Mouse (Mus musculus) urinary bladder, adult 2 months (tissue): ENCODE measurements around the gene Prh1. TPM values are rescaled to one million over a fixed set of nuclear protein-coding genes. Genes with fewer than 3 reads are reported as not detected.
"Not testable (repeated sequence)": the region's sequence is repeated elsewhere in the genome, so short reads cannot be mapped to it uniquely, and the experiment has no call there.

Experiments
- DNase-seq: peaks from one replicate; pipeline ENCODE4 v3.0.0; 2022; ENCODE audit warnings: low spot score
- polyA plus RNA-seq: library from polyadenylated mRNA; depleted of rRNA; stranded (reverse); fragments of >200 nt; gene quantifications from 2 replicates; pipeline ENCODE4 v1.2.3, GENCODE M21; 2012; rRNA removed

Gene Prh1
- not detected in 2 replicates for polyA plus RNA-seq

DNA sequence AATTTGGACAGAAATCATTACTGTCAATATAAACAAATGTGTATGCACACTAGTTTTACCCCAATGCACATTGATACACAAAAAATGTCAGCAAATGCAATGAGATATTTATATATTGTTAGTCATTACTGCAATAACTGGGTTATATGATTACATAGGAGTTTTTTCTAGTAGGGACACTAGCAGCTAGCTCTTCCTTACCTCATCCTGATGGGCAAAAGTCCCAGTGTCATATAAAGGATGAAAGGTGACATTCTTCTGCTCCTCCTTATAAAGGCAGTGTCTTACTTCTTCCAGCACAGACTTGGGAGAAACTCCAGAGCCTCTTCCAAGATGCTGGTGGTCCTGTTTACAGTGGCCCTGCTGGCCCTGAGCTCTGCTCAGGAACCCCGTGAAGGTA, at the start of gene Prh1:
TSS of gene Prh1 (plus strand) at position 301 of the 400 bp plus-strand sequence.
- not testable (repeated sequence) for DNase-seq

DNA sequence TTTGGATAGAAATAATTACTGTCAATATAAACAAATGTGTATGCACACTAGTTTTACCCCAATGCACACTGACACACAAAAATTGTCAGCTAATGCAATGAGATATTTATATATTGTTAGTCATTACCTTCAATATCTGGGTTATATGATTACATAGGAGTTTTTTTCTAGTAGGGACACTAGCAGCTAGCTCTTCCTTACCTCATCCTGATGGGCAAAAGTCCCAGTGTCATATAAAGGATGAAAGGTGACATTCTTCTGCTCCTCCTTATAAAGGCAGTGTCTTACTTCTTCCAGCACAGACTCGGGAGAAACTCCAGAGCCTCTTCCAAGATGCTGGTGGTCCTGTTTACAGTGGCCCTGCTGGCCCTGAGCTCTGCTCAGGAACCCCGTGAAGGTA, 26.0 kb downstream of the Prh1 start, which contains the start of gene Prp2:
TSS of gene Prp2 (plus strand) at position 301 of the 400 bp plus-strand sequence.
- DNase-seq = not testable (repeated sequence)

Other genes starting within 250 kb of the Prh1 start
- gene Gm8882, start 205.7 kb upstream of the Prh1 start, polyA plus RNA-seq = not detected in 2 replicates
- not detected in 2 replicates for gene Prp2, start 26.1 kb downstream of the Prh1 start, polyA plus RNA-seq
- not detected in 2 replicates for gene A630073D07Rik, start 81.7 kb downstream of the Prh1 start, polyA plus RNA-seq
- gene Tas2r120, start 87.1 kb downstream of the Prh1 start, polyA plus RNA-seq = not detected in 2 replicates
- gene Tas2r121, start 131.2 kb downstream of the Prh1 start, polyA plus RNA-seq = not detected in 2 replicates
- gene Tas2r122, start 142.1 kb downstream of the Prh1 start, polyA plus RNA-seq = not detected in 2 replicates
- gene Tas2r115, start 168.2 kb downstream of the Prh1 start, polyA plus RNA-seq = not detected in 2 replicates
- not detected in 2 replicates for gene Tas2r124, start 184.9 kb downstream of the Prh1 start, polyA plus RNA-seq
- gene Tas2r102, start 192.3 kb downstream of the Prh1 start, polyA plus RNA-seq = not detected in 2 replicates
- not detected in 2 replicates for gene Tas2r136, start 208.4 kb downstream of the Prh1 start, polyA plus RNA-seq
- gene Tas2r117, start 233.0 kb downstream of the Prh1 start, polyA plus RNA-seq = not detected in 2 replicates